Mouse (Mus musculus) embryonic facial prominence, embryonic 15.5 days (tissue): Measurements from ENCODE around the gene Shcbp1l. TPM values are rescaled to one million over a fixed set of nuclear protein-coding genes. Genes with fewer than 3 reads are reported as not detected.

Experiments used
- ATAC-seq: fragments of 200-750 bp; cut with Nextera tagmentation; 2 replicates; pipeline ENCODE4 v1.8.0; 2017; ENCODE audit warnings: low read depth, moderate TSS enrichment; ENCODE audit not compliant: insufficient number of reproducible peaks, low FRiP score, low TSS enrichment
- H3K27ac ChIP-seq: fragments of 300-500 bp; sonication (generic); replicated peaks from 2 replicates; pipeline ENCODE4 v1.5.1; 2015; ENCODE audit warnings: mild to moderate bottlenecking, inconsistent platforms
- H3K27me3 ChIP-seq: fragments of 300-500 bp; sonication (generic); 2 replicates; pipeline ENCODE4 v1.6.1; 2015; ENCODE audit warnings: inconsistent platforms
- H3K36me3 ChIP-seq: fragments of 300-500 bp; sonication (generic); 2 replicates; pipeline ENCODE4 v1.6.1; 2015; ENCODE audit warnings: mild to moderate bottlenecking, inconsistent platforms
- H3K4me1 ChIP-seq: fragments of 300-500 bp; sonication (generic); 2 replicates; pipeline ENCODE4 v1.6.1; 2015; ENCODE audit warnings: inconsistent platforms
- H3K4me2 ChIP-seq: fragments of 300-500 bp; sonication (generic); replicated peaks from 2 replicates; pipeline ENCODE4 v1.6.1; 2015; ENCODE audit warnings: mild to moderate bottlenecking, inconsistent platforms
- H3K4me3 ChIP-seq: fragments of 300-500 bp; sonication (generic); replicated peaks from 2 replicates; pipeline ENCODE4 v1.5.1; 2015; ENCODE audit warnings: mild to moderate bottlenecking, inconsistent platforms
- H3K9ac ChIP-seq: fragments of 300-500 bp; sonication (generic); 2 replicates; pipeline ENCODE4 v1.6.1; 2015; ENCODE audit warnings: inconsistent platforms
- H3K9me3 ChIP-seq: fragments of 300-500 bp; sonication (generic); replicated peaks from 2 replicates; pipeline ENCODE4 v1.6.1; 2016; ENCODE audit warnings: inconsistent platforms
- WGBS: fragments of 180-500 bp; shearing (Covaris S2); methylation state at CpG from one replicate; pipeline ENCODE4 v1.1.7; 2015; 5-methylcytosine and 5-hydroxymethylcytosine counted together
- polyA plus RNA-seq: library from polyadenylated mRNA; unstranded; fragments of >200 nt; fragmentation: Nextera tagmentation; extraction: Ambion mirVana; gene quantifications from 2 replicates; pipeline ENCODE4 v1.2.1, GENCODE M21; 2015

Shcbp1l gene
- polyA plus RNA-seq, 1 experiment from 2014 or later: 0.24 TPM

GRCm38 (mm10) chr1:153489540-153489939 lies 64.6 kb downstream of the Shcbp1l start:
- 60% methylated on average over 2 of the region's 2 CpGs for WGBS
- Histone ChIP-seq H3K9ac (no peak overlapping the region), H3K4me1 (peaks cover 15% of the 10 kb centered on the region), H3K9me3 (no peaks in the 10 kb centered on the region), H3K4me2 (no peak overlapping the region), H3K27ac (no peak overlapping the region), H3K36me3 (no peaks in the 10 kb centered on the region), H3K4me3 (no peak overlapping the region), H3K27me3 (no peaks in the 10 kb centered on the region)
- ATAC-seq: no peak

GRCm38 (mm10) chr1:153489963-153490362 lies 65.0 kb downstream of the Shcbp1l start:
- no peak overlapping the region for H3K9ac ChIP-seq
- ATAC-seq: no peak
- no peak overlapping the region for H3K4me3 ChIP-seq
- peaks cover 11% of the 10 kb centered on the region for H3K4me1 ChIP-seq
- H3K27me3 ChIP-seq: no peaks in the 10 kb centered on the region
- no peaks in the 10 kb centered on the region for H3K36me3 ChIP-seq
- no peak overlapping the region for H3K4me2 ChIP-seq
- no peak overlapping the region for H3K27ac ChIP-seq
- WGBS: 81% methylated on average over 4 of the region's 4 CpGs
- no peaks in the 10 kb centered on the region for H3K9me3 ChIP-seq

GRCm38 (mm10) chr1:153491345-153491744 lies 66.4 kb downstream of the Shcbp1l start:
- no peak for ATAC-seq
- H3K4me1 ChIP-seq: 0 out of 2 replicates have a peak, but pooled peaks cover under 1% of the 10 kb centered on the region
- no peak overlapping the region for H3K4me3 ChIP-seq
- no peaks in the 10 kb centered on the region for H3K9me3 ChIP-seq
- no peaks in the 10 kb centered on the region for H3K36me3 ChIP-seq
- WGBS: 89% methylated on average over 2 of the region's 2 CpGs
- H3K27ac ChIP-seq: no peak overlapping the region
- no peak overlapping the region for H3K9ac ChIP-seq
- H3K27me3 ChIP-seq: no peaks in the 10 kb centered on the region
- H3K4me2 ChIP-seq: no peak overlapping the region

- no peak for ATAC-seq
- WGBS: 93% methylated on average over 1 of the region's 1 CpGs
- H3K4me1 ChIP-seq: no peaks in the 10 kb centered on the region
- H3K36me3 ChIP-seq: no peaks in the 10 kb centered on the region
- H3K9me3 ChIP-seq: no peaks in the 10 kb centered on the region
- no peak overlapping the region for H3K4me3 ChIP-seq
- H3K27me3 ChIP-seq: no peaks in the 10 kb centered on the region
- H3K4me2 ChIP-seq: no peak overlapping the region
- H3K27ac ChIP-seq: no peak overlapping the region
- H3K9ac ChIP-seq: no peak overlapping the region
These were observed 66.9 kb downstream of the Shcbp1l start for GRCm38 (mm10) chr1:153491822-153492221.

- H3K9me3 ChIP-seq: no peaks in the 10 kb centered on the region
- WGBS: 17% methylated on average over 4 of the region's 4 CpGs
- no peak overlapping the region for H3K4me3 ChIP-seq
- H3K9ac ChIP-seq: no peak overlapping the region
- H3K27ac ChIP-seq: no peak overlapping the region
- no peak overlapping the region for H3K4me2 ChIP-seq
- H3K27me3 ChIP-seq: no peaks in the 10 kb centered on the region
- ATAC-seq: no peak
- no peaks in the 10 kb centered on the region for H3K4me1 ChIP-seq
- H3K36me3 ChIP-seq: no peaks in the 10 kb centered on the region
These were observed 68.4 kb downstream of the Shcbp1l start for GRCm38 (mm10) chr1:153493338-153493737.

- no peaks in the 10 kb centered on the region for H3K36me3 ChIP-seq
- H3K27me3 ChIP-seq: no peaks in the 10 kb centered on the region
- ATAC-seq: no peak
- no peaks in the 10 kb centered on the region for H3K4me1 ChIP-seq
- H3K27ac ChIP-seq: no peak overlapping the region
- H3K4me3 ChIP-seq: no peak overlapping the region
- no peaks in the 10 kb centered on the region for H3K9me3 ChIP-seq
- WGBS: 18% methylated on average over 6 of the region's 6 CpGs
- H3K4me2 ChIP-seq: no peak overlapping the region
- no peak overlapping the region for H3K9ac ChIP-seq
These were observed 69.0 kb downstream of the Shcbp1l start for GRCm38 (mm10) chr1:153493931-153494330.

- no peak for ATAC-seq
- Histone ChIP-seq H3K4me3 (no peak overlapping the region), H3K36me3 (no peaks in the 10 kb centered on the region), H3K4me2 (no peak overlapping the region), H3K9me3 (no peaks in the 10 kb centered on the region), H3K4me1 (no peaks in the 10 kb centered on the region), H3K27ac (no peak overlapping the region), H3K27me3 (no peaks in the 10 kb centered on the region), H3K9ac (no peak overlapping the region)
- WGBS: 79% methylated on average over 3 of the region's 3 CpGs
These were observed 71.1 kb downstream of the Shcbp1l start for GRCm38 (mm10) chr1:153496030-153496429.

- H3K4me2 ChIP-seq: no peak overlapping the region
- H3K27me3 ChIP-seq: no peaks in the 10 kb centered on the region
- H3K27ac ChIP-seq: no peak overlapping the region
- no peaks in the 10 kb centered on the region for H3K36me3 ChIP-seq
- H3K9me3 ChIP-seq: no peaks in the 10 kb centered on the region
- H3K9ac ChIP-seq: no peak overlapping the region
- H3K4me3 ChIP-seq: no peak overlapping the region
- 86% methylated on average over 9 of the region's 9 CpGs for WGBS
- ATAC-seq: no peak
- H3K4me1 ChIP-seq: no peaks in the 10 kb centered on the region
These were observed 75.1 kb downstream of the Shcbp1l start for GRCm38 (mm10) chr1:153500030-153500429.

GRCm38 (mm10) chr1:153501644-153502321 lies 76.8 kb downstream of the Shcbp1l start:
- H3K27ac ChIP-seq: no peak overlapping the region
- no peak overlapping the region for H3K4me2 ChIP-seq
- no peaks in the 10 kb centered on the region for H3K4me1 ChIP-seq
- ATAC-seq: no peak
- H3K4me3 ChIP-seq: no peak overlapping the region
- 39% methylated on average over 5 of the region's 5 CpGs for WGBS
- no peaks in the 10 kb centered on the region for H3K27me3 ChIP-seq
- no peaks in the 10 kb centered on the region for H3K9me3 ChIP-seq
- H3K36me3 ChIP-seq: no peaks in the 10 kb centered on the region
- H3K9ac ChIP-seq: no peak overlapping the region

Other genes with a start within 250 kb of the Shcbp1l start
- 14.5 and 15.3 TPM in 2 replicates for gene Lamc2, start 238.7 kb upstream of the Shcbp1l start, polyA plus RNA-seq
- 48.4 and 54.2 TPM in 2 replicates for gene Lamc1, start 92.4 kb upstream of the Shcbp1l start, polyA plus RNA-seq
- gene Dhx9, start 62.5 kb downstream of the Shcbp1l start, polyA plus RNA-seq: 26.5 and 26.9 TPM in 2 replicates
- 21.4 and 23.5 TPM in 2 replicates for gene Npl, start 124.9 kb downstream of the Shcbp1l start, polyA plus RNA-seq
- gene Rgs8, start 227.9 kb downstream of the Shcbp1l start, polyA plus RNA-seq: 0.77 and 1.0 TPM in 2 replicates